Mouse (Mus musculus) ES-E14 (cell line): ENCODE data around the gene Amot.

Source experiments
- MAFK ChIP-seq: IDR thresholded peaks from 2 replicates; pipeline ENCODE4 v1.6.1; 2014; ENCODE audit warnings: mild to moderate bottlenecking, low read depth, low read length, inconsistent platforms; ENCODE audit not compliant: insufficient read depth
- ZC3H11A ChIP-seq: IDR thresholded peaks from 2 replicates; pipeline ENCODE4 v1.6.1; 2012; ENCODE audit warnings: low read depth, mild to moderate bottlenecking, inconsistent platforms, low read length, borderline replicate concordance

- TF ChIP-seq MAFK (no peak), ZC3H11A (no peak)
Measured at GRCm38 (mm10) chrX:145430836-145431570, 74.0 kb downstream of the Amot start.
